Mouse (Mus musculus): ENCODE measurements around the gene Zfr2.
A peak's percentile ranks its signal among the peaks of the same experiment; 100 is the strongest.

Gene Zfr2

DNA sequence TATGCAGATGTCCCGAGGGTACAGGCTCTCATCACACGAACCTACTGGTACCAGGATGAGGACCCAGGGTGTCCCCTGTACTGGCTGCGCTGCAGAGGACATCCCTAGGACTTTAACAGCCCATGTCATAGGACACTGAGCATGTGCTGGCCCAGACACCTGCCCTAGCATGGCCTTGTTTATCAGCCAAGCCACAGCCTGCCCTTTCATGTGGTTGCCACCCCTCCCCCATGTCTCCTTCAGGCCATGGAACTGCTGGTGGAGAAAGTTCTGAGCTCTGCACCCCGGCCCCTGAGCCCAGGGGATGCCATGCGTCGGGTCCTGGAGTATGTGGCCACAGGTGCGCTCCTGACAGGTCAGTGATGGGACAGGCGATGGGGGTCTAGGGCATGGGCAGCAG lies 16.5 kb downstream of the Zfr2 start:
- DNase-seq, result no peak

GRCm38 (mm10) chr10:81252424-81253419 lies 19.8 kb downstream of the Zfr2 start, which contains the start of gene Matk:
Matk (plus strand) TSS chr10:81252935.
- peak; percentile 90 for DNase-seq

DNA sequence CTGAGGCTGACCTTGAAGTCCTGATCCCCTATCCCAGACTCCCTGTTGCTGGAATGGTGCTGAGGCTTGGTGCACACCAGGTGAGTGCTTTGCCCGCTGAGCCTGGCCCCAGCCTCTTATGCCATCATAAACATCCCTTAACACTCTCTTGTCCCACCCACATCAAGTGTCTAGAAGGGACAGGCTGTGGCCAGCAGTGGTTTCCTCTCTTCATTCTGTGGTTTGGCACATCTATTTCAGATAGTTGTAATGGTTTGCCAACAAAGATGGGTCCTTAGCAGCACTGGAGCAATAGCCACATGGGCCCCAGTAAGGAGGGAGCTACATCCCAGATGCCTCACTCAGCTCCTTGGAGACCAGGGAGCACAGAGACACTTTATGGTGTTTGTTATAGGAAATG lies 21.9 kb downstream of the Zfr2 start:
- no peak for DNase-seq

GRCm38 (mm10) chr10:81257158-81258039 lies 24.4 kb downstream of the Zfr2 start:
- DNase-seq, result peak; percentile 55

- DNase-seq, result no peak
Measured at GRCm38 (mm10) chr10:81259225-81259884, 26.4 kb downstream of the Zfr2 start.

DNA sequence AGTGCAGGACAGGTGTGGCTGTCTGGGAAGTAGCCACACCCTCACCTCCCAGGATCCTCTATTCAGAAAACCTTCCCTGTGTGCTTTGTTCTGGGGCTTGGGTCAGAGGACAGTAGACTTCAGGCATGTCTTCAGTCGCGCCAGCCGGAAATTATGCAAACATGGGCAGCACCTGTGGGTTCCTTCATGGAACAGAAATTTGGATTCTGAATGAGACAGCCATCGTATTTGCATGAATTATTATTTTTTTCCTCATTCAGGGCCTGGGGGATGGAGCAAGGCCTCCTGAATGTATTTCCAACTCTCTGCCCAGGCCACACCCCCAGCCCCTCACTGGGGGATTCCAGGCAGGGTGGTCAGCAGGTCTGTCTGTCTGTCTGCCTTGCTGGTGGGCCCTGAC lies 28.1 kb downstream of the Zfr2 start:
- no peak for DNase-seq

DNA sequence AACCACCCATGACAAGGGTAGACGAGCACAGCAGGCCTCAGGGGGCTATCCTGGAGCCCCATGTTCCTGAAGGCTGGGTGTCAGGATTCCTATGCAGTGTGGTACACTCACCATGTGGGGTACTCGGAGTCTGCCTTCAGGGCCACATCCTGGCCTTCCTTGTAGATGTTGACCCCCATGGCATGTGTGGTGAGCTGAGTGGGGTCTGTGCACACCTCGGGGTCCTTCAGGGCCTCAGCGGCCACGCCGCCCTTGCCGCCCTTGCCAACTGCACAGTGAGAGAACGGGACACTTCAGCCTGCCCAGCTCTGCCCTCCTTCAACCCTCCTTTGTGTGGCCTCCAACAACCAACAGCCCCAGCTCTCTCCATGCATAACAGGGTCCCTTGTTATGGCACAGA lies 32.6 kb downstream of the Zfr2 start:
- DNase-seq, result no peak

- DNase-seq, result peak; percentile 96
Measured at GRCm38 (mm10) chr10:81266211-81267105, 33.5 kb downstream of the Zfr2 start, which contains the start of the genes Mrpl54 and Apba3. Mrpl54 (minus strand) TSS chr10:81266934. Apba3 (plus strand) TSS chr10:81266960.

GRCm38 (mm10) chr10:81268056-81268455 lies 35.1 kb downstream of the Zfr2 start:
- peak; percentile 93 for DNase-seq

GRCm38 (mm10) chr10:81268643-81269412 lies 35.9 kb downstream of the Zfr2 start:
- no peak for DNase-seq

- DNase-seq, result no peak
Measured at GRCm38 (mm10) chr10:81272356-81272755, 39.4 kb downstream of the Zfr2 start.

- DNase-seq, result no peak
Measured at GRCm38 (mm10) chr10:81273842-81274241, 40.9 kb downstream of the Zfr2 start.

- no peak for DNase-seq
Measured at GRCm38 (mm10) chr10:81277676-81278075, 44.7 kb downstream of the Zfr2 start.

DNA sequence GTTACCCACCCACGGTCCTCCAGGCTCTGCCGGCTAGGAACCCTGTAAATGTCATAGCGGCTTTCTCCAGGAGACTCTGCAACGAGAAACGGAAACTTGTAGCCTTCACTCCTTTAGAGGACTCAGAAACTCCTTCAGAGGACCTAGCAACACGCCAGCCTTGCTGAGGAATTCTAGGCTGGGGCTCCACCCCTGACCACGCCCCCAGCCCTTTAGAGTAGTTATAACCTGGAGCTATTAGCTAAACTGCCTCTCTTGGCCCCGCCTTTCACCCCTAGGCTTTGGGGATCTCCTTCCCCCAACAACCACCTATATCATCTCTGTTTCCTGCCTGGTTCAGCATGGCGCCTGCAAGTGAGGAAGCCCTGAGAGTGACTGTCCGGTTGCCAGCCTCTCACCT lies 46.5 kb downstream of the Zfr2 start:
- no peak for DNase-seq

GRCm38 (mm10) chr10:81284189-81284588 lies 51.2 kb downstream of the Zfr2 start:
- no peak for DNase-seq

- no peak for DNase-seq
Measured at GRCm38 (mm10) chr10:81284719-81285118, 51.8 kb downstream of the Zfr2 start.

- DNase-seq, result peak; percentile 68
Measured at GRCm38 (mm10) chr10:81285694-81286450, 52.9 kb downstream of the Zfr2 start.

DNA sequence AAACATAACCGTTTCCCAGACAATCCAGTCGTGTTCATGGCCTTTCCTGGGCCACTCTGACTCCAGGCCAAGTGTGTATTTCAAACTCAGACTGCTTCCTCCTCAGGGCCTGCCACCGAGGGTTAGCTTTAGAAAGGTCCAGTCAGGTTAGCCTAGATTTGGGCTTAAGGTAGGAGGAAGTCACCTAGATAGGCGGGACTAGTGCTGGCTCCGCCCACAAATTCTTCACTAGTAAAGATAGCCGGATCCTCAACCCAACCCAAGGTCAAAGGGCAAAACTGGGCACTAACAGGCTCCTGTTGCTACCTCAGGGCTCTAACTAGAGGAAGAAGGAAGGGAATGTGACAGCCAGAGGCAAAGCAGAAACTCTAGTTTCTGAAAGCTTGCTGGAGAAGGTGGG lies 53.6 kb downstream of the Zfr2 start:
- no peak for DNase-seq

- no peak for DNase-seq
Measured at GRCm38 (mm10) chr10:81287513-81288157, 54.7 kb downstream of the Zfr2 start.

DNA sequence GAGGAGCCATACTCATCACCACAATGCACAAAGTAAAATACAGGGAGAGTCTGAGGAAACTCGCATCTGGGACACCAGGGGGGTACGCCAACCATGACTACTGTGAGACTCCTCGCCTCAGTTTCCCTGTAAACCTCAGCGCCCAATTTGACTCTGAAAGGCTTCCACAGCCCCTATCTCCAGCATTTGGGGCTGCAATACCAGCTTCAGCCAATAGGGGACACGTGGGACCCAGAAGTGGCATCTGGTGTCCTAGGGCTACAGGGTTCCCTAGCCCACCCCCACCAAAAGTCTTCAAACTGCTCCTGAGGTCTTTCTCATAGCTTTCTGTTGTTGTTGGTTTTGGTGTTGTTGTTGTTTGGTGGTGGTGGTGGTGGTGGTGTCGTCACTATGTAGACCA lies 55.6 kb downstream of the Zfr2 start:
- DNase-seq, result no peak
